Mouse (Mus musculus) adrenal gland, postnatal 36 days (tissue): ENCODE data around the gene Wdr78. TPM values are rescaled to one million over a fixed set of nuclear protein-coding genes. Genes with fewer than 3 reads are reported as not detected.

ENCODE experiments used
- DNase-seq, 2 experiments: peaks; one replicate each; pipeline ENCODE4 v3.0.0; 2021; ENCODE audit warnings: mixed read lengths in 1 of 2
- long read RNA-seq, 2 experiments: library from polyadenylated mRNA; stranded (forward); transcript quantifications; one replicate each; pipeline ENCODE4 v2.0.0; 2021; ENCODE audit warnings: borderline sequencing depth in 2 of 2
- total RNA-seq, 2 experiments: library from RNA; stranded (reverse); gene quantifications; 2 replicates each; pipeline ENCODE4 v1.2.3; 2021

The Wdr78 gene
- 1 to 10 TPM; 4.0 to 6.9 TPM for total RNA-seq
- long read RNA-seq, experiment 1, partial matches to known transcripts: 0 of 1 reads
- long read RNA-seq, experiment 1, other reads (novel, unspliced or antisense): 1 of 1 reads
- long read RNA-seq, experiment 2, partial matches to known transcripts: 0 of 1 reads
- long read RNA-seq, experiment 2, other reads (novel, unspliced or antisense): 1 of 1 reads

GRCm38 (mm10) chr4:103114184-103115111 is at the start of gene Wdr78, which contains the start of gene Mier1:
TSS of gene Wdr78 (minus strand) at chr4:103114555.
TSS of gene Mier1 (plus strand) at chr4:103114390.
- DNase-seq: peak; percentile 96 to 98

- no peak for DNase-seq
These were observed 44.4 kb upstream of the Wdr78 start for GRCm38 (mm10) chr4:103158781-103159180.

GRCm38 (mm10) chr4:103151946-103152345 is 37.6 kb upstream of the Wdr78 start:
- peak in 1 of 2 experiments; percentile 16 for DNase-seq

GRCm38 (mm10) chr4:103146339-103146738 is 32.0 kb upstream of the Wdr78 start:
- DNase-seq: peak; percentile 81 to 88

GRCm38 (mm10) chr4:103136946-103137345 is 22.6 kb upstream of the Wdr78 start:
- DNase-seq: no peak

DNA sequence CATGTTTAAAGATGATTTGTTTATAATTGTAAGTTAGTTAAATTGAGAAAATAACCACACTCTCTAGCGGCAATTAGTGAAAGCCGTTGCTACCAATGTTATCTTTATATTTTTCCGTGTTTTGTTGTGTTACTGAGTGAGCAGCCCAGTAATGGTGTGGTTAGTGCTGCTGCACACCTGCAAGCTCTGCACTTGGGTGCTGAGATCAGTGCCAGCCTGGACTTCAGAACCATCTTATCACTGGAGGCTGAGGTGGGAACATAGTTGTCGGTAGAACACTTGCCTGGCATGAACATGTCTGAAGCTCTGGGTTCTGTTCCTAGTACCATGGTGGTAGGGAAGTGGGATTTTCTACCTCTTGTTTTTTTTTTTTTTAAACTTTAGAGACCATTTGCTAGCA is 12.2 kb upstream of the Wdr78 start:
- no peak for DNase-seq

- DNase-seq: no peak
These were observed 9.3 kb upstream of the Wdr78 start for GRCm38 (mm10) chr4:103123606-103124005.

DNA sequence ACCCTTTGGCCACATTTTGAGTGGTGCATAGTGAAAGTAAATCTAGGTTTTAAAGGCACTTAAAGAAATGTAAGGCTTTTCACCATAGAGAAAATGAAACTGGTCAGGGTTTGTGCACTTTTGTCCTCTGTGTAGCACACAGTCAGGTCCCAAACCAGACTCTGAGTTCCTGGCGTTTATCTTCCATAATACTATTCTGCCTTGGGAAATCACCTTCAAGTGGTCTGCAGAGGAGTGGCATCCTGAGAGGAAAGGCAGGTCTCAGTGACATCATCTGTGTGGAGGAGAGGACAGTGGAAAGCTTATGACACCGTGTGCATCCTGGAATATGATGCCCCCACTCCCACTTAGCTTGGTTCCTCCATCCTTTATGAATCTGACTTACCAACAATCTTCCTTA is 8.7 kb upstream of the Wdr78 start:
- no peak for DNase-seq

DNA sequence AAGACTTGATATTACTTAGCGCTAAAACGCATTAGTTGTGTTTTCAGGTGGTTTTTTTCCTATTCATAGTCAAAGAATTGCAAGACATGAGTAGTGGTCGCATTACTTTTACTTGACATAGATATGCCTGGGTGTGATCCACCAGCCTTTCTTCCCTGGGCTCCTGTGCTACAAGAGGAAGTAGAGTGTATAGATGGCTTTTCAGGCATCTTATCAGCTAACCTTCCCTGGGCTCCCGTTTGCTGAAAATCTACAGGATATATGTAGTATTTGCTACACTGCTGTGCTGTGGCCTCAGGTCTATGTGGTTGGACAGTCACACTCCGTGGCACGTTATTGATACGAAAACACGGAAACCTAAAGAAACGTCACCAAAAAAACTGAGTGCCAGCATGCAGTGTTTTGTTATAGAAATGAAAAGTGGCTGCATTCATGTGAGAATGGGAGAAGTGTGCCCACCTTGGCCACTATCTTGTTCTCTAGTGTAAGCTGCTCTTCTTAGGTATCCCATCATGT is 6.6 kb upstream of the Wdr78 start:
- no peak for DNase-seq

DNA sequence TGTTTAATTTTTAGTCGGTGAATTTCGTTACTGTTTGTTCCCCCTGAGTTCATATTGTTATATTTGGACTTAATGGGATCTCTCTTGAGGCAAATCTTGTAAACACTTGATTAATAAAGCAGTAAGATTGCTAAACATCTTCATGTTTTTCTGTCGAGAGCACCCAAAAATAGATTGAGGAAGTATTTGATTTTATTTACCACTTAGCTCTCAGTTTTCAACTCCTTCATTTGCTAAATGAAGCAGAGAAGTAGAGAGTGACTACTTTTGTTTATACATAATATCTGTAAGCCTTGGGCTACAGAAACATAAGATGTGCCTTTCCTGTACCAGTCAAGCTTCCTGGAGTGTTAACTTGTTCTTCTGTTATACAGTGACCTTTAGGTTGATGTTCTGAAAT is 6.0 kb upstream of the Wdr78 start:
- DNase-seq: no peak

DNA sequence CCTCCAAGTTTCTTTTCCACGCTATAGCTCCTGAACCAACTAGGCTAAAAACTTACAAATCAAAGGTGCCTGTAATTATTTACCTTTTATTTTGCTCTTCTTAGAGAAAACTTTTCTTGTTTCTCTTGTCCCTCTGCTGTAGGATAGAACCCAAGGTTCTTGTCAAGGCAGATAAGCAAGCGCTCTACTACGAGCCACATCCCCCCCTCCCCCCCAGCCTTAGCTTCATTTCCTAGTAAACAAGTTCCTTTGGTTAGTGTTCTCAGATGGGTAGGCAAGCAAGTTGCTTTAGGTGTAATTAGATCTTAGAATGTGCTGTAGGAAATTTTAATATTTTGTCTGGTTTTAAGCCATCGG is 5.7 kb upstream of the Wdr78 start:
- DNase-seq: no peak

GRCm38 (mm10) chr4:103119229-103120027 is 5.1 kb upstream of the Wdr78 start:
- DNase-seq: peak; percentile 90 to 94

GRCm38 (mm10) chr4:103118888-103119228 is 4.5 kb upstream of the Wdr78 start:
- no peak for DNase-seq

- no peak for DNase-seq
These were observed 953 bp downstream of the Wdr78 start for GRCm38 (mm10) chr4:103113402-103113801.

- DNase-seq: no peak
These were observed 1.7 kb downstream of the Wdr78 start for GRCm38 (mm10) chr4:103112651-103113050.

DNA sequence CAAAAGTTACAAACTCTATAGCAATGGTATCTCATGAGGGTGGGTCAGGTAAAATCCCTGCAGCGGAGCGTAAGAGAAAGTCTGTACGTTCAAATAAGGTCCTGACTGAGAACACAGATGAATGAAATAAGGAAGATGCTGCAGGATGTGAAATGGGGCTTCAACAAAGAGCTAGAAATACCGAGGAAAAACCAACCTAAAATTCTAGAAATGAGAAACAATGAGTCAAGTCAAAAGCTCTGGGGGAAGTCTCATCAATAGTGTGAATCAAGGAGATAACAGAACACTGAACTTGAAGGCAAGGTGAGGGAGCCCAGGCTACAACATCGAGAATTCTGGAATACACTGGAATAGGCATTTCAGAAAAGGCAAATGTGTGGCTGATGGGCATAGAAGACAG is 15.8 kb downstream of the Wdr78 start:
- no peak for DNase-seq

DNA sequence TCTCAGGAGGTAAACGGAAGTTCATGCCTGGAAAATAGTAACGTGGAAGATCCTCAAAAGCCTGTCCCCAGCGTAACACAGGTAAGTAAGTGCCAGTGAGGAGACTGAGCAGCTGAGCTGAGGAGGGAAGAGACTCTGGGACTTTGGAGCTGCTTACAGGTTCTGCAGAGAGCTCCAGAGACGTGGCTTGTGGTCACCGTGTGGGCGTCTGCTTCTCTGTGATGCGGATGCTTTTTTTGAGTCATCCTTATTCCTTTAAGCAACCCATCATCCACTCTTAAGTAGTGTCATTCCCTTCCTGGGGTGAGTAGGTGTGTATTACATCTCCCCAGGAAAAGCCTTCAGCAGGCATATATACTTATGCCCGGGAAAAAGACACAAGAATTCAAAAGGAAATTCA is 18.4 kb downstream of the Wdr78 start:
- DNase-seq: no peak

- DNase-seq: no peak
These were observed 29.1 kb downstream of the Wdr78 start for GRCm38 (mm10) chr4:103085237-103085636.

DNA sequence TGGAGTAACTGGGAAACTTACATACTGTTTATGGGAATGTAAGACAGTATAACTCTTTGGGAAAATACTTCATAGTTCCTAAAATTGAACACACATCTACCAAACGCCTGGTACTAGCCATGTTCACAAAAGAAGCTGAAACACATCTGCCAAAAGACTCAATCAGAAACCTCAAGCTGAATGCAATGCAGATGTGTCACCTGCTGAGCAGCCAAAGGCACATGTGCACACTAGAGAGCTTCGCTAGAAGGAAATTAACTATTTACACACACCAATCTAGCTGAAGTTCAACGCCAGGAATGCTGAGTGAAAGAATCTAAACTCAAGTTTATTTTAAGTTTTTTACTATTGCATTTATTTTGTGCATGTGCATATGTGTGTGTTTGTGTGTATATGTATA is 43.7 kb downstream of the Wdr78 start:
- no peak for DNase-seq

- DNase-seq: no peak
These were observed 46.3 kb downstream of the Wdr78 start for GRCm38 (mm10) chr4:103067906-103068655.

- no peak for DNase-seq
These were observed 49.4 kb downstream of the Wdr78 start for GRCm38 (mm10) chr4:103064976-103065375.

DNA sequence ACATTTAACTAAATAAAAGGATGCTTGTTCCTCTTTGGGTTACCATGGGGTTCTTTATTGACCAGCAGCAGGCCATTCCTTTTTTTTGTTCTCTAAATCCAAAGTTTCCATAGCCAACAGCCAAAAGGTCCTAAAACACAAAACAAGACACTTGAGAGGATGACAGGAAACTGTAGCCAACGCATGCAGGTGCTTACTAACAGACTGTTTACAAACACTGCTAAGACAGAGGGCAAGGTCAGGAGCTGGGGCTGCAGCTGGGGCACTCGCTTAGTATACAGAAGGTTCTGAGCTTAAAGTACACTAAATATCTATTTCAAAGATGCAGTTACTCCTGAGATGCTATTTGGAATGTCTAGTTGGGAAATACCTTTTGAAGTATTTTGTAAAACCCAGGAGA is 49.9 kb downstream of the Wdr78 start:
- no peak for DNase-seq
